Mouse (Mus musculus) intestine, postnatal 0 days (tissue): Measurements from ENCODE around the gene Stk19. TPM values are rescaled to one million over a fixed set of nuclear protein-coding genes. Genes with fewer than 3 reads are reported as not detected.

Experiments
- ATAC-seq: fragments of 200-750 bp; cut with Nextera tagmentation; 2 replicates; pipeline ENCODE4 v1.8.0; 2017; ENCODE audit warnings: mild to moderate bottlenecking, moderate TSS enrichment, moderate library complexity
- H3K27ac ChIP-seq: fragments of 300-500 bp; sonication (generic); 2 replicates; pipeline ENCODE4 v1.5.1; 2014; ENCODE audit warnings: mild to moderate bottlenecking, low read depth, low read length, moderate library complexity
- H3K27me3 ChIP-seq: fragments of 300-500 bp; sonication (generic); replicated peaks from 2 replicates; pipeline ENCODE4 v1.6.1; 2014; ENCODE audit warnings: low read length, mixed read lengths; ENCODE audit not compliant: control insufficient read depth, insufficient read depth
- H3K36me3 ChIP-seq: fragments of 300-500 bp; sonication (generic); 2 replicates; pipeline ENCODE4 v1.6.1; 2014; ENCODE audit warnings: mild to moderate bottlenecking, moderate library complexity; ENCODE audit not compliant: control insufficient read depth, insufficient read depth
- H3K4me1 ChIP-seq: fragments of 300-500 bp; sonication (generic); replicated peaks from 2 replicates; pipeline ENCODE4 v1.6.1; 2014; ENCODE audit warnings: antibody characterized with exemption, low read length, mixed read lengths; ENCODE audit not compliant: control insufficient read depth, insufficient read depth
- H3K4me2 ChIP-seq: fragments of 300-500 bp; sonication (generic); replicated peaks from 2 replicates; pipeline ENCODE4 v1.6.1; 2014; ENCODE audit warnings: low read depth, mild to moderate bottlenecking, moderate library complexity
- H3K4me3 ChIP-seq: fragments of 300-500 bp; sonication (generic); 2 replicates; pipeline ENCODE4 v1.5.1; 2014; ENCODE audit warnings: low read depth, low read length
- H3K9ac ChIP-seq: fragments of 300-500 bp; sonication (generic); 2 replicates; pipeline ENCODE4 v1.6.1; 2014; ENCODE audit warnings: mild to moderate bottlenecking, low read depth, low read length
- H3K9me3 ChIP-seq: fragments of 300-500 bp; sonication (generic); 2 replicates; pipeline ENCODE4 v1.6.1; 2016; ENCODE audit warnings: mixed run types; ENCODE audit not compliant: control insufficient read depth
- CTCF ChIP-seq: sonication (generic); IDR thresholded peaks from 2 replicates; pipeline ENCODE4 v1.5.1; 2016; ENCODE audit warnings: low read depth, mild to moderate bottlenecking, control low read depth, antibody characterized with exemption, moderate library complexity
- WGBS: fragments of 180-500 bp; shearing (Covaris S2); extraction: QIAGEN DNeasy Blood & Tissue Kit; methylation state at CpG from one replicate; pipeline ENCODE4 v1.1.7; 2014; 5-methylcytosine and 5-hydroxymethylcytosine counted together
- polyA plus RNA-seq: library from polyadenylated mRNA; unstranded; fragments of >200 nt; fragmentation: Nextera tagmentation; extraction: Ambion mirVana; gene quantifications from 2 replicates; pipeline ENCODE4 v1.2.1, GENCODE M21; 2015

Stk19 gene
- polyA plus RNA-seq, 1 experiment from 2014 or later, result 29.1 TPM

GRCm38 (mm10) chr17:34847615-34848014 lies 10.9 kb upstream of the Stk19 start:
- H3K27me3 ChIP-seq, result no peaks in the 10 kb centered on the region
- H3K9me3 ChIP-seq, result no peaks in the 10 kb centered on the region
- H3K36me3 ChIP-seq, result peaks cover 57% of the 10 kb centered on the region
- peaks cover 8% of the 10 kb centered on the region; the same call in 1 of the 2 replicates for H3K4me1 ChIP-seq
- no peak for ATAC-seq
- H3K4me2 ChIP-seq, result no peak overlapping the region
- H3K4me3 ChIP-seq, result no peak overlapping the region
- WGBS, result 93% methylated on average over 7 of the region's 7 CpGs
- H3K27ac ChIP-seq, result no peak overlapping the region
- no peak for TF ChIP-seq CTCF
- no peak overlapping the region for H3K9ac ChIP-seq

GRCm38 (mm10) chr17:34847192-34847591 lies 10.4 kb upstream of the Stk19 start:
- WGBS, result 90% methylated on average over 6 of the region's 6 CpGs
- H3K4me3 ChIP-seq, result no peak overlapping the region
- peaks cover 8% of the 10 kb centered on the region; the same call in 1 of the 2 replicates for H3K4me1 ChIP-seq
- H3K9ac ChIP-seq, result no peak overlapping the region
- no peaks in the 10 kb centered on the region for H3K27me3 ChIP-seq
- ATAC-seq, result no peak
- H3K4me2 ChIP-seq, result no peak overlapping the region
- H3K27ac ChIP-seq, result no peak overlapping the region
- TF ChIP-seq CTCF, result no peak
- peaks cover 61% of the 10 kb centered on the region for H3K36me3 ChIP-seq
- no peaks in the 10 kb centered on the region for H3K9me3 ChIP-seq

DNA sequence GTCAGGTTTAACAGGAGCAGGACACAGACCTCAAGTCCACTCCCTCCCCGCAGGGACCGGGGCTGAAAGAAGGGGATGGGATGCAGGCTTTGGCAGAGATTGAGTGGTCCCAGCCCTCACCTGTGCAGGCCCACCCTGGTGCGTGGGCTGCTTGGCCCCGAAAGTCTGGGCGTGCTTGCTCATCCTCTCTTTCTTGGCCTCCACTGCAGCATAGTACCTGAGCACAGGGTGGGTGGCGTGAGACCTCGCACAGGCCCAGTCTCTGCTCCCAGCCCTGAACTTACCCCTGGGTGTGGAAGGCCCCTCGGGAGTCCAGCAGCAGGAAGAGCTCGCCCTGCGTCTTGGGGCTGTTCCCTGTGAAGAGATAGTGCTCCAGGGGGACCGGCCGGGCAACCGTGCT lies 8.1 kb upstream of the Stk19 start:
- Histone ChIP-seq H3K27ac (no peak overlapping the region), H3K4me3 (no peak overlapping the region), H3K36me3 (peaks cover 84% of the 10 kb centered on the region), H3K4me1 (peaks cover 5% of the 10 kb centered on the region; the same call in 1 of the 2 replicates), H3K27me3 (no peaks in the 10 kb centered on the region), H3K4me2 (no peak overlapping the region), H3K9ac (no peak overlapping the region), H3K9me3 (no peaks in the 10 kb centered on the region)
- ATAC-seq, result no peak
- WGBS, result 93% methylated on average over 13 of the region's 13 CpGs
- TF ChIP-seq CTCF, result no peak

DNA sequence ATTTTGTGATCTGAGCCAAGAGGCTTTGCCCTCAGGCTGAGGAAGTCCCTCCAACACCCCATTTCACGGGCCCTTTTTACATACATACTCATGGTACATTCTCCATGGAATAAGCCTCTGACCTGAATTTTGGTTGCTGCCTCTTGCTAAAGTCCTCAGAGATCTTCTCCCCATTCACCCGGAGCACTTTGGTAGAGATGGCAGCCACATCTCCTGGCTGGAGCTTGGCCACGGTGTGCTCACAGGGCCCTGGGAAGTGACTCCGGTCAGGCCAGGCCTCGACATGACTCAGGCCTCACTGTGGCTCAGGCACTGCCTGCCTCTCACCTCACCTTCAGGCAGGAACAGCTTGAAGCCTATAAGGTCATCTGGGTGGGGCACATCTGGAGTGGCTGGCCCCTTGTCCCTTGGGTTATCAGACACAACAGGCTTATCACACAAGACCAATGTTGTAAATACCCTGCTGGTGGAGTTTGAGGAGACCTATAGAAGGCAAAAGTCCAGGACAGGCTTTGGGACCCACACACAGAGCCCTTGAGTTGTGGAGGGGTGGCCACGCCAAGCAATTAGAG lies 4.1 kb upstream of the Stk19 start:
- Histone ChIP-seq H3K27ac (no peak overlapping the region), H3K4me3 (no peak overlapping the region), H3K36me3 (peaks cover 67% of the 10 kb centered on the region), H3K4me1 (peaks cover 7% of the 10 kb centered on the region), H3K9me3 (no peaks in the 10 kb centered on the region), H3K27me3 (no peaks in the 10 kb centered on the region), H3K4me2 (no peak overlapping the region), H3K9ac (no peak overlapping the region)
- no peak for TF ChIP-seq CTCF
- peak; percentile 12; the same call in 1 of the 2 replicates for ATAC-seq
- 69% methylated on average over 6 of the region's 6 CpGs for WGBS

DNA sequence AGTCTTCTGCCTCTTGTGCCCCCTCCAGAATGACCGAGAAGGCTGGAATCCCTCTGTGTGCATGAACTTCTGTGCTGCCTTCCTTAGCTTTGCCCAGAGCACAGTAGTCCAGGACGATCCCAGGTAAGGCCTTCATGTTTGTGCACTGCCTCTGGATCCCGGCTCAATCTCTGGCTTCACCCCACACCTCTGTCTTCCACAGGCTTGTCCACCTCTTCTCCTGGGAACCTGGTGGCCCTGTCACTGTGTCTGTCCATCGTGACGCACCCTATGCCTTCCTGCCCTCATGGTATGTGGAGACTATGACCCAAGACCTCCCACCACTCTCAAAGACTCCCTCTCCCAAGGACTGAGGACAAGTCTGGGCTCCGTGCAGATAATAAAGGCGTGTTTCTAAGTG lies 2.0 kb upstream of the Stk19 start:
- WGBS, result 84% methylated on average over 7 of the region's 7 CpGs
- H3K9me3 ChIP-seq, result no peaks in the 10 kb centered on the region

DNA sequence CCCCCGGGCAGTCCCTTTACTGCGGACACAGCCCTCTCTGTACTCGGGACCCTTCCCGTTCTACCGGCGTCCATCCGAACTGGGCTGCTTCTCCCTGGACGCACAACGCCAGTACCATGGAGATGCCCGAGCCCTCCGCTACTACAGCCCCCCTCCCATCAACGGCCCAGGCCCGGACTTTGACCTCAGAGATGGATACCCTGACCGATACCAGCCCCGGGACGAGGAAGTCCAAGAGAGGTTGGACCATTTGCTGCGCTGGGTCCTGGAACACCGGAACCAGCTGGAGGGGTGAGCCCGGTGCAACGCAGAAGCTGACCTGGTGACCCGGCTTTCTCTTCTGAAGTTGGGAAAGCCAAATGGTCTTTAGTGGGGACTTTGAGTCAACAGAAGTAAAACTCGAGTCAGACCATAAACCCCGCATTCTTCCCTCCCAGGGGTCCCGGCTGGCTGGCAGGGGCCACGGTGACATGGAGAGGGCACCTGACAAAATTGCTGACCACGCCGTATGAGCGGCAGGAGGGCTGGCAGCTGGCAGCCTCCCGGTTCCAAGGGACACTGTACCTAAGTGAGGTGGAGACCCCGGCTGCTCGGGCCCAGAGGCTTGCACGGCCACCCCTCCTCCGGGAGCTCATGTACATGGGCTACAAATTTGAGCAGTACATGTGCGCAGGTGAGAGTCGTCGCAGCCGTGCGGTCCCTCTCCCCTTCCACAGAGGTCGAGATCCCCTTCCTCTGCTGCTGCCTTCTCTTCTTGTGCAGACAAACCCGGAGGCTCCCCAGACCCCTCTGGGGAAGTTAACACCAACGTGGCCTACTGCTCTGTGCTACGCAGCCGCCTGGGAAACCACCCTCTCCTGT lies 949 bp upstream of the Stk19 start:
- Histone ChIP-seq H3K4me1 (peaks cover 9% of the 10 kb centered on the region), H3K4me2 (peak overlapping the region; percentile 96), H3K27ac (peak overlapping the region; percentile 65), H3K9ac (peak overlapping the region; percentile 68), H3K4me3 (peak overlapping the region; percentile 82), H3K27me3 (no peaks in the 10 kb centered on the region), H3K9me3 (no peaks in the 10 kb centered on the region), H3K36me3 (peaks cover 48% of the 10 kb centered on the region)
- ATAC-seq, result peak; percentile 12; the same call in 1 of the 2 replicates
- no peak for TF ChIP-seq CTCF
- 26% methylated on average over 43 of the region's 43 CpGs for WGBS

More for the DNA sequence above, 2.0 kb upstream of the Stk19 start:
- Histone ChIP-seq H3K27ac (no peak overlapping the region), H3K27me3 (no peaks in the 10 kb centered on the region), H3K36me3 (peaks cover 51% of the 10 kb centered on the region), H3K4me2 (no peak overlapping the region; the same call in 1 of the 2 replicates), H3K4me1 (peaks cover 9% of the 10 kb centered on the region), H3K4me3 (no peak overlapping the region), H3K9ac (no peak overlapping the region)
- ATAC-seq, result no peak
- no peak for TF ChIP-seq CTCF
